Mouse (Mus musculus) stomach, postnatal 0 days (tissue): ENCODE measurements at regions not wholly inside any gene's neighbourhood (a gene's known extent, or its start where the extent isn't known, plus 50 kb on each side); places are given as distances from the start of the nearest gene placed in this dataset.

ENCODE experiments used
- CTCF ChIP-seq: IDR thresholded peaks from 2 replicates; pipeline ENCODE4 v1.5.1; 2016; ENCODE audit warnings: antibody characterized with exemption, low read depth, mild to moderate bottlenecking, moderate library complexity
- EP300 ChIP-seq: optimal IDR thresholded peaks from 2 replicates; pipeline ENCODE3; 2016; ENCODE audit warnings: antibody characterized with exemption

DNA sequence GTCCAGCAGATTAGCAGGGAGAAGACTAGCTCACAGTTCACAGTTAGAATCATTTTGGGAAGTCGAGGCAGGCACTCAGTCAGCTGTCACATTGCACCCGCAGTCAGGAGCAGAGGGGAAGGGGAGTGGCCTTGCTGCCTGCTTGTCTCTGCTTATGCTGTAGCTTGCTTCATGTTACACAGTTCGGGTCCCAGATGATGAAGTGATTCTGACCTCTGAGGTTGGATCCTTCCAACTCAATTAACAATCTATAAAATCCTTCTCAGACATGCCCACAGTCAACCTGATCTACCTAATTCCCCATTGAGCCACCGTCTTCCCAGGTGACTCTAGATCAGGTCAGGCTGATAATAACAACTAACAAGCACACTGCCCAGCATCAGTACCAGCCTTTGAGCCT, 102.3 kb downstream of the Duxbl3 start:
- TF ChIP-seq CTCF (no peak), EP300 (no peak)
